Mouse (Mus musculus) layer of hippocampus, adult 9-10 months (tissue): ENCODE results near the gene Vmn1r163.
"Not testable (repeated sequence)": the region's sequence is repeated elsewhere in the genome, so short reads cannot be mapped to it uniquely, and the experiment has no call there.

Experiments used
- DNase-seq: peaks from one replicate; pipeline ENCODE4 v3.0.0; 2022; ENCODE audit warnings: low spot score

Vmn1r163 gene

DNA sequence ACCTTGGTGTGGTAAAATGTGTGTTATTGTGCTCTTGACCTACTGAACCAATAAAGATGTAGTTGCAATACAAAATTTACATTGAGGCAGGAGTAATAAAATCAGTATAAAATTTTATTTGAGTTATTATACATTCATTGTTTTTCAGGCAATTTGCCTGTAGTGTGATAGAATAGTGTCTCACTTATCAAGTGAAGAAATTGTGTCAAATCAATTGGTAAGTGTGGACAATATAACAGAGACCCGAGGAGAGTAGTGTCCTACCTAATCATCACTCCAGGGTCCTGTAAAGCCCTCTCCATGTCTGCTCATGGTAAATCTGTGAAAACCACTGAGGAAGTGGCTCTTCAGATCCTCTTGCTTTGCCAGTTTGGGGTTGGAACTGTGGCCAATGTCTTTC lies at the start of gene Vmn1r163:
Gene Vmn1r163, plus strand, starts transcription at position 301 of the 400 bp plus-strand sequence.
- not testable (repeated sequence) for DNase-seq

DNA sequence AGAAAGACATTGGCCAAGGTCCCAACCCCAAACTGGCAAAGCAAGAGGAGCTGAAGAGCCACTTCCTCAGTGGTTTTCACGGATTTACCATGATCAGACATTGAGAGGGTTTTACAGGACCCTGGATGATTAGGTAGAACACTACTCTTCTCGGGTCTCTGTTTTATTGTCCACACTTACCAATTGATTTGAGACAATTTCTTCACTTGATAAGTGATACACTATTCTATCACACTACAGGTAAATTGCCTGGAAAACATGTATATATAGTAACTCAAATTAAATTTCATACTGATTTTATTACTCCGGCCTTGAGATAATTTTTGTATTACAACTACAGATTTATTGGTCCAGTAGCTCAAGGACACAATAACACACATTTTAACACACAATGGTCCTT lies 35.5 kb upstream of the Vmn1r163 start, which contains the start of gene Gm4216:
Gene Gm4216, minus strand, starts transcription at position 101 of the 400 bp plus-strand sequence.
- not testable (repeated sequence) for DNase-seq

DNA sequence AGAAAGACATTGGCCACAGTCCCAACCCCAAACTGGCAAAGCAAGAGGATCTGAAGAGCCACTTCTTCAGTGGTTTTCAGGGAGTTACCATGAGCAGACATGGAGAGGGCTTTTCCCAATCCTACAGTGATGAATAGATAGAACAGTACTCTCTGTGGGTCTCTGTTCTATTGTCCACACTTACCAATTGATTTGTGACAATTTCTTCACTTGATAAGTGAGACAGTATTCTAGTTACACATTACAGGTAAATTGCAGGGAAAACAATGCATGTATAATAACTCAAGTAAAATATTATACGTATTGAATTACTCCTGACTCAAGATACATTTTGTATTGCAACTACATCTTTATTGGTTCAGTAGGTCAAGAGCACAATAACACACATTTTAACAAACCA lies 12.0 kb downstream of the Vmn1r163 start, which contains the start of gene Gm8720:
Gene Gm8720, minus strand, starts transcription at position 101 of the 400 bp plus-strand sequence.
- DNase-seq, result not testable (repeated sequence)
